Mouse (Mus musculus) cortical plate, adult 2 months (tissue): ENCODE data around the gene Zfp775.

Experiments
- CTCF ChIP-seq: fragments of 200-500 bp; IDR thresholded peaks from 2 replicates; pipeline ENCODE4 v1.5.1; 2011; ENCODE audit warnings: mild to moderate bottlenecking, control low read depth, low read length; ENCODE audit not compliant: insufficient read depth; ENCODE audit errors: extremely low read depth
- POLR2A ChIP-seq: fragments of 200-500 bp; IDR thresholded peaks from 2 replicates; pipeline ENCODE4 v1.6.1; 2011; ENCODE audit warnings: mild to moderate bottlenecking, low read length, control low read depth; ENCODE audit not compliant: insufficient read depth; ENCODE audit errors: extremely low read depth

- TF ChIP-seq CTCF (no peak), POLR2A (no peak)
Observed at GRCm38 (mm10) chr6:48641391-48641790, 39.5 kb downstream of the Zfp775 start.
